Mouse (Mus musculus) forebrain, embryonic 15.5 days (tissue): ENCODE measurements around the gene Gtf3c4. TPM values are rescaled to one million over a fixed set of nuclear protein-coding genes. Genes with fewer than 3 reads are reported as not detected.

Experiments
- ATAC-seq: fragments of 200-750 bp; cut with Nextera tagmentation; replicated peaks from 2 replicates; pipeline ENCODE4 v1.8.0; 2017; ENCODE audit warnings: mild to moderate bottlenecking, moderate TSS enrichment, moderate library complexity
- H3K27ac ChIP-seq: fragments of 300-500 bp; sonication (generic); replicated peaks from 2 replicates; pipeline ENCODE4 v1.5.1; 2015; ENCODE audit warnings: mild to moderate bottlenecking, inconsistent platforms
- H3K27me3 ChIP-seq: fragments of 300-500 bp; sonication (generic); 2 replicates; pipeline ENCODE4 v1.6.1; 2015; ENCODE audit warnings: inconsistent platforms
- H3K36me3 ChIP-seq: fragments of 300-500 bp; sonication (generic); 2 replicates; pipeline ENCODE4 v1.6.1; 2015; ENCODE audit warnings: mild to moderate bottlenecking, inconsistent platforms
- H3K4me1 ChIP-seq: fragments of 300-500 bp; sonication (generic); 2 replicates; pipeline ENCODE4 v1.6.1; 2015; ENCODE audit warnings: inconsistent platforms
- H3K4me2 ChIP-seq: fragments of 300-500 bp; sonication (generic); replicated peaks from 2 replicates; pipeline ENCODE4 v1.6.1; 2015; ENCODE audit warnings: mild to moderate bottlenecking, inconsistent platforms
- H3K4me3 ChIP-seq: fragments of 300-500 bp; sonication (generic); 2 replicates; pipeline ENCODE4 v1.5.1; 2015; ENCODE audit warnings: mild to moderate bottlenecking, inconsistent platforms
- H3K9ac ChIP-seq: fragments of 300-500 bp; sonication (generic); replicated peaks from 2 replicates; pipeline ENCODE4 v1.6.1; 2015; ENCODE audit warnings: mild to moderate bottlenecking, inconsistent platforms
- H3K9me3 ChIP-seq: fragments of 300-500 bp; sonication (generic); 2 replicates; pipeline ENCODE4 v1.6.1; 2016; ENCODE audit warnings: inconsistent platforms
- WGBS: fragments of 180-500 bp; shearing (Covaris S2); methylation state at CpG from one replicate; pipeline ENCODE4 v1.1.7; 2015; ENCODE audit warnings: mixed read lengths; 5-methylcytosine and 5-hydroxymethylcytosine counted together
- polyA plus RNA-seq: library from polyadenylated mRNA; unstranded; fragments of >200 nt; fragmentation: Nextera tagmentation; extraction: Ambion mirVana; gene quantifications from 2 replicates; pipeline ENCODE4 v1.2.1, GENCODE M21; 2015

The Gtf3c4 gene
- 21.8 and 23.1 TPM in 2 replicates for polyA plus RNA-seq

DNA sequence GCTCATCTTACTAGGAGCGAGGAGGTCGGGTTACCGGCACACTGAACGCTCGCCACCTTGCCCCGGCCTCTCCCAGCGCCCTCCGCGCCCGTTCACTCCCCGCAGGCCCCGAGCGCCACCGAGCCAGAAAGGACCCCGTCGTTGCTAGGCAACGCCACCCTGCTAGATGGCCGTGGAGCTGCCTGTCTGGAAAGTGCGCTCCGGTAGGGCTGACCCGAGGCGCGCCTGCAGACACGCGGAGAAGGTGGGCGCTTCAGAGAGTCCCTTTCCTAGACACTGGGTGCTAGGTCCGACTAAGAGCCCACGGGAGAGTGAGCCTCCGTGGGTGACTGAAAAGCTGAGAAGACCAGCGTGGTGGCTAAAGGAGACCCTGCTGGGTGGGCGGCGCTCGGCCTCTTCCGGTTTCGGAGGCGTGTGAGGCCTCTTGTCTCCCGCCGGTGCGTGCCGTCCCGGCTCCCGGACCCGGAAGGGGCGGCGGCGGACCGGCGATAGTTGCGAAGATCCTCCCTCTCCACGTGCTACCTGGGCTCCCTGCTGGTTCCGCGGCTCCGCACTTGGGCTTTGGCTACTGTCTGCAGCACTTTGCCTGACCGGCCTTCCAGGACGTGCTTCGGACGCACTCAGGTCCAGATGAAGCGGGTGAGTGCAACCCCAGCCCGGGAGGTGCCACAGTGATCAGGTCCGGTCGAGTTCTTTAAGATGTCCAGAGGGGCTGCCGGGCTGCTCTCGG lies at the start of gene Gtf3c4, which contains the start of gene Ddx31:
Gtf3c4 (minus strand) TSS at position 139 of the 730 bp plus-strand sequence.
Ddx31 (plus strand) TSS at position 185 of the 730 bp plus-strand sequence.
- peaks cover 48% of the 10 kb centered on the region for H3K4me1 ChIP-seq
- peak within 1 kb of the TSS; percentile 91 for H3K4me3 ChIP-seq
- ATAC-seq = peak; percentile 97
- H3K36me3 ChIP-seq = 0 out of 2 replicates have a peak, but pooled peaks cover 7% of the 10 kb centered on the region
- H3K9me3 ChIP-seq = no peaks in the 10 kb centered on the region
- no peaks in the 10 kb centered on the region for H3K27me3 ChIP-seq
- H3K9ac ChIP-seq = peak within 1 kb of the TSS; percentile 84
- WGBS = under 1% methylated on average over 63 of the region's 63 CpGs
- peak within 1 kb of the TSS; percentile 81 for H3K27ac ChIP-seq
- peak within 1 kb of the TSS; percentile 87 for H3K4me2 ChIP-seq

DNA sequence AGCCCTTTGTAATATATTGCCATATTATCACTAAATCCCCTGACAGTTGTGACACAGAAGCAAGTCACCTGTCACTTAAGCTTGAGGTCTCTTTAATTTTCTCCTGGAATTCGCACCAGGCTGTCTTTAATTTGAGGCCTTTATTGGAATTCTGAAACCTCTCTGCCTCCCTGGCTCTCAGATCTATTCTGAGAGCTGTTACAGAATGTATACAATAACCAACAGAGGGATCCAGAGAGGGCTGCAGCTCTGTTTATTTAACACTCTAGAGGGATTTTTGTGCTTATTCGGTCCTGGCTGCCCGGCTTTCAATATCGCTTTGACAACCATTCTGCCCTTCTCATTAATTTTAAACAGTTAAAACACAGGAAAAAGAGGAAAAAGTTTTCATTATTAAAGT lies 44.8 kb upstream of the Gtf3c4 start:
- 38% methylated on average over 4 of the region's 4 CpGs for WGBS
- Histone ChIP-seq H3K9me3 (no peaks in the 10 kb centered on the region), H3K9ac (no peak overlapping the region), H3K4me1 (peaks cover 2% of the 10 kb centered on the region; the same call in 1 of the 2 replicates), H3K4me2 (no peak overlapping the region), H3K4me3 (no peak overlapping the region), H3K36me3 (peaks cover 36% of the 10 kb centered on the region; the same call in 1 of the 2 replicates), H3K27ac (no peak overlapping the region), H3K27me3 (no peaks in the 10 kb centered on the region)
- ATAC-seq = no peak

DNA sequence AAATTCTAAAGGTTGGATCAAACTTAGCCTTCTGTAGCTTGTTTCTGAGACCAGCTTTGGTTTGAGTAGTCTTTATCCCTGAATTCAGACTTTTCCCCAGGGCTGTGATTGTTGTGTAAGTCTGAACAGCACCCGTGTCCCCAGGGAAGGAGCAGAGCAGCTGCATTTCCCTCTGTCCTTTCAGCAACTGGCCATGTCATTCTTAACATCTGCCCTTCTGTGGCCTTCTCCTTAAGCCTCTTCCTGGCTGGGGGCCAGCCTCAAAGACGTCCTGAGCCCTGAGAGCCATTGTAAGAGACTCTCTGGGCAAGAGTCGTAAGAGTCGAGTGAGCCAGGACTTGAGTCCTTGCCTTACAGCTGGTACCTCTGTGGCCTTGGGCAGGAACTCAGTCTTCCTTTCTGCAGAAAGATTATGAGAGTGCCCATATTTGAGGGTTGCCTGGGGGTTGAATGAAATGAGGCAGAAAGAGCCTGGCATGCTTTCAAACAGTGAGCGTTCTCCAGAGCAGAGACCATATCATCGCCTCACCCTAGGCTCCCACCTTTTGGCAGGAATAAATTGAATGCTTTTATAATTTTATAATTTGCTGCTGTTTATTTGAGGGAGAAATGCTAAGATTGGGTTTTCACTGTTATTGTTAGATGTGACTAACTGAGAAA lies 42.8 kb upstream of the Gtf3c4 start:
- H3K4me1 ChIP-seq = peaks cover 2% of the 10 kb centered on the region; the same call in 1 of the 2 replicates
- no peaks in the 10 kb centered on the region for H3K27me3 ChIP-seq
- no peak overlapping the region for H3K4me2 ChIP-seq
- H3K9ac ChIP-seq = no peak overlapping the region
- H3K4me3 ChIP-seq = no peak overlapping the region
- no peak for ATAC-seq
- WGBS = 58% methylated on average over 6 of the region's 6 CpGs
- H3K36me3 ChIP-seq = peaks cover 26% of the 10 kb centered on the region; the same call in 1 of the 2 replicates
- H3K27ac ChIP-seq = no peak overlapping the region
- H3K9me3 ChIP-seq = no peaks in the 10 kb centered on the region

DNA sequence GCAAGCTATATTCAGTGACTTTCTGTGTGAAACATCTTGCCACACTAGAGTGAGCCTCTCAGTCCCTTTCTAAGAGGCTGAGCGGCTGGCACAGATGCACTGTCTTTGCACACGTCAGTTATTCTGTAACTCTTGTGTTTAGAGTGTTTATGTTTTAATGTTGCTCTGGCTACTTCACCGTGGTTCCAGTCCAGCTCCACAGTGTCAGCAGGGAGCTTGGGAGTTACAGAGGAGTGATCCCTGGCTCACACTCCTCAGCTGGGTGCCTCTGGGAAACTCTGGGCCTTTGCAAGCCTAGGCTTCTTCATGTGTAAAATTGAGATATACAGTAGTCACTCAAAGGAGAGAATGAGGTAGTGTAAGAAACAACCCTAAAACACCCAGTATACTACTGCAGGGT lies 41.9 kb upstream of the Gtf3c4 start:
- Histone ChIP-seq H3K9ac (no peak overlapping the region), H3K4me3 (no peak overlapping the region), H3K27me3 (no peaks in the 10 kb centered on the region), H3K27ac (no peak overlapping the region), H3K36me3 (peaks cover 20% of the 10 kb centered on the region; the same call in 1 of the 2 replicates), H3K9me3 (no peaks in the 10 kb centered on the region), H3K4me1 (peaks cover 2% of the 10 kb centered on the region; the same call in 1 of the 2 replicates), H3K4me2 (no peak overlapping the region)
- ATAC-seq = no peak
- 83% methylated on average over 3 of the region's 3 CpGs for WGBS

DNA sequence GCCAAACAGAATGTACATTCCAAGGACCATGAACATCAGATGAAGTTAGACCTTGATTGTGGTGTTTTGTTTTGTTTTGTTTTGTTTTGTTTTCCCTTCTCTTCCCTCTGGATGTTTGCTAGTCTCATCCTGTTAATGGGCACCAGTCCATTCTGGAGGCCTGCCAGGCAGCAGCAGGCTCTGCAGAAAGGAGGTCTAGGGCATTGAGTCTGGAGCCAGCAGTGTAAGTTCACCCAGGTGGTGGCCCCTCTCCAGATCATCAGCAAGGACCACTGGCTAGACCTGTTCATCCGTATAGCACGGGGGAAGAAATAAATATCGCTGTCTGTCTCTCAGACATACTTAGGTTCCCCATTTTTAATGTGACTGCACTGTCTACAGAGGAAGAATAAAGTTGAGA lies 41.1 kb upstream of the Gtf3c4 start:
- Histone ChIP-seq H3K9me3 (no peaks in the 10 kb centered on the region), H3K4me3 (no peak overlapping the region), H3K9ac (no peak overlapping the region), H3K27me3 (no peaks in the 10 kb centered on the region), H3K36me3 (peaks cover 23% of the 10 kb centered on the region; the same call in 1 of the 2 replicates), H3K4me2 (no peak overlapping the region), H3K4me1 (peaks cover 2% of the 10 kb centered on the region; the same call in 1 of the 2 replicates), H3K27ac (no peak overlapping the region)
- ATAC-seq = no peak
- WGBS = 87% methylated on average over 3 of the region's 3 CpGs

DNA sequence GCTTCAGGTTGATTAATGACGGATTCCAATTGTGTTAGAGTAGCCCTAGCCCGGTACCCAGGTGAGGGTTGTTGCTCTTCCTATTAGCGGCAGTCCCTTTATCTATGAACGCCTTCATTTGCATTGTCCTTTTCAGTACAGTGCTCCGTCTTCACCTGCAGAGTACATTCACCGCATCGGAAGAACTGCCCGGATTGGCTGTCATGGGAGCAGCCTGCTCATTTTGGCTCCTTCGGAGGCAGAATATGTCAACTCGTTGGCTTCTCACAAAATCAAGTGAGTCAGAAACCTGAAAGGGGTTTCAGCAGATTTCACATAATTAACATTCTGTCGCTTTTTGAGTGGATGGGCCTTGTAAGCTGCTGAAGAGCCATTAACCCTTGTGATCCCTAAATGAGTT lies 35.4 kb upstream of the Gtf3c4 start:
- Histone ChIP-seq H3K27ac (no peak overlapping the region), H3K36me3 (peaks cover 25% of the 10 kb centered on the region)
- 70% methylated on average over 11 of the region's 11 CpGs for WGBS

DNA sequence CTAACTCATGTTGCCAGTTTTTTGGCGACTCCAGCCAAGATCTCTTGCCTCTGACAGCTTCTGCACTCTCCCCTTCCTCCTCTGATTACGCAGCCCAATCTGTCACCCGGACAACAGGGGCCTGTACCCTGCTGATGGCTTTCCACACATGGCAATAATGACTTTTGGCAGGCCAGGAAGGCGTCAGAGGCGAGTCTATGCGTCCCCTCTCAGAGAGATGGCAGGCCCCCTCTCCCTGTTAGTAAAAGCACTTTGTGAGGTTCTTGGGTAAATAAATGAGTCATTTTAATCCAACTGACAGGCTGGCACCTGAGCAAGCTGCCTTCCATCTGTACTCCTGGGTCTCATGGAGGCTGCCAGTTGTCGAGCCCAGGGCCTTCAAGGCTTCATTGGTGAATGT lies 27.3 kb upstream of the Gtf3c4 start:
- peak; percentile 81 for ATAC-seq
- Histone ChIP-seq H3K4me2 (no peak overlapping the region), H3K4me1 (peaks cover 14% of the 10 kb centered on the region), H3K9ac (no peak overlapping the region), H3K4me3 (no peak overlapping the region), H3K36me3 (peaks cover 23% of the 10 kb centered on the region), H3K27ac (peak overlapping the region; percentile 57), H3K9me3 (no peaks in the 10 kb centered on the region), H3K27me3 (no peaks in the 10 kb centered on the region)
- 49% methylated on average over 7 of the region's 7 CpGs for WGBS

More for the DNA sequence above, 35.4 kb upstream of the Gtf3c4 start:
- no peak for ATAC-seq
- H3K4me3 ChIP-seq = no peak overlapping the region
- no peak overlapping the region for H3K4me2 ChIP-seq
- H3K4me1 ChIP-seq = no peaks in the 10 kb centered on the region
- no peaks in the 10 kb centered on the region for H3K27me3 ChIP-seq
- no peaks in the 10 kb centered on the region for H3K9me3 ChIP-seq
- no peak overlapping the region for H3K9ac ChIP-seq

DNA sequence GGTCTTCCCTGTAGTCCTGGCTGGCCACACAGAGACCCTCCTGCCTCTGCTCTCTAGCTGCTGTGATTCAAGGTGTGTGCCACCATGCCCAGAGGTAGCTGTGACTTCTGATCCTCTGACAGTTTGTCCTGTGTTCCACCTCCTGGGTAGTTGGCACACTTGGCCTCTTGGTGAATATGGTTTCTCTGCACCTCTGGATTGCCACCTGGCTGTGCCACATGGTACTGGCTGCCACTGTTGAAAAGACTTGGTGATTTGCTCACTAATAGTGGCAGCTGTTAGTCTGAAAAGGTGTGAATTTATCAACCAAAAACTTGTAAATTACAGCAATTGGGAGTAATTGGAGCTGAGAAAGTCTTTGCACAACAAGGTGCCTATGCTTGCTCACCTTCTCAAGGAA lies 23.7 kb upstream of the Gtf3c4 start:
- H3K36me3 ChIP-seq = peaks cover 48% of the 10 kb centered on the region
- no peaks in the 10 kb centered on the region for H3K27me3 ChIP-seq
- no peaks in the 10 kb centered on the region for H3K9me3 ChIP-seq
- H3K27ac ChIP-seq = no peak overlapping the region
- no peak for ATAC-seq
- H3K9ac ChIP-seq = no peak overlapping the region
- peaks cover 14% of the 10 kb centered on the region for H3K4me1 ChIP-seq
- H3K4me2 ChIP-seq = no peak overlapping the region
- H3K4me3 ChIP-seq = no peak overlapping the region

DNA sequence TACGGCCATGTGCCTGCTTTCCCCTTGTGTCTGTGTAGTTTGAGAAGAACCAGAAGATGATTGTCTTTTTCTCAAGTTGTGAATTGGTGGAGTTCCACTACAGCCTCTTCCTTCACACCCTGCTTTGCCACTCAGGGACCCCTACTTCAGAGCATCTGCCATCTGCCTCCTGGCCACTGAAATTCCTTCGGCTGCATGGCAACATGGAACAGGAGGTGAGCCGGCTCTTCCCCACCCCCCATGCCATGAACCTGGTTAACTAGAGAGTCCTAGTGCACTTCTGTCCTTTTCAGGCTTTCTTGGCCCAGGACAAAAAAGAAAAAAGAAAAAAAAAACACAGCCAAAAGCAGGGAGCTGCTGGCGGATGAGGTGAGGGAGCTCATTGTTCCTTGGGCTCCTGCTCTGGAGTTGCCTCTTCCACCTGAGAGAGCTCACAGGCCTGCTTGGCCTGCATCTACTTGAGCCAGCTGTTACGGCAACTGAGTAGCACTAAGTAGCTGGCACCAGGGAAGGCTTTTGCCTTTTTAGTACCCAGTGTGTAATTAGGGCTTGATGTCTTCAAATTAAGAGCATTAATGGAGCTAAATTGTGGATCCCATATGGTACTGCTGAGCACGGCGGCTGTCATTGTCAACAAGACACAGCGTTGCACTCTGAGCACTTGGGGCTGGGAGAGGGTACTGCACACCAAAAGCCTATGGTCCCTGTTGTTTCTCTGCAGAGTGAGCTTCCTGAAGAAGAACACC lies 20.7 kb upstream of the Gtf3c4 start:
- H3K4me3 ChIP-seq = no peak overlapping the region
- ATAC-seq = 0 out of 2 replicates have a peak, but pooled peaks have one; percentile 19
- peaks cover 62% of the 10 kb centered on the region for H3K36me3 ChIP-seq
- no peak overlapping the region for H3K4me2 ChIP-seq
- H3K4me1 ChIP-seq = no peaks in the 10 kb centered on the region; the same call in 1 of the 2 replicates
- H3K27ac ChIP-seq = no peak overlapping the region
- 60% methylated on average over 8 of the region's 8 CpGs for WGBS
- H3K9me3 ChIP-seq = no peaks in the 10 kb centered on the region
- H3K27me3 ChIP-seq = no peaks in the 10 kb centered on the region
- H3K9ac ChIP-seq = no peak overlapping the region

DNA sequence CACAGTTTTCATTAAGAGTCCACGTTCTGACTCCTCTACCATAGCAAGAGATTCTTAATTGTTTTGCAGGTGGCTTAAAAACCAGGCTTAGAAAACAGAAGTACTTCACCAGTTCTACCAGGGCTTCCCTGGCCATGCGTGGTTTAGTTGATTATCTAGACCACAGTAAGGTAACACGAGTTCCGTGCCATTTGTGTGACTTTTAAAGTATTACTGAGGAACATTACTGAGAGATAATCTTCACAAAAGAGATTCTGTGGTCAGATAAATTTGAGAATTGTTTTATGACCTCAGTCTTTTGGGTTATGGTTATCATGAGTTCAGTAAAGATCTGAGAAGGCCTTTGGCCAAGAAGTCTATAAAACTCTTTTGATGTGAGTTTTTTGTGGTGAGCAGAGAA lies 19.1 kb upstream of the Gtf3c4 start:
- Histone ChIP-seq H3K4me2 (no peak overlapping the region), H3K4me3 (no peak overlapping the region), H3K9ac (no peak overlapping the region), H3K27ac (no peak overlapping the region), H3K9me3 (no peaks in the 10 kb centered on the region), H3K36me3 (peaks cover 66% of the 10 kb centered on the region), H3K4me1 (no peaks in the 10 kb centered on the region; the same call in 1 of the 2 replicates), H3K27me3 (no peaks in the 10 kb centered on the region)
- WGBS = 98% methylated on average over 4 of the region's 4 CpGs
- no peak for ATAC-seq

DNA sequence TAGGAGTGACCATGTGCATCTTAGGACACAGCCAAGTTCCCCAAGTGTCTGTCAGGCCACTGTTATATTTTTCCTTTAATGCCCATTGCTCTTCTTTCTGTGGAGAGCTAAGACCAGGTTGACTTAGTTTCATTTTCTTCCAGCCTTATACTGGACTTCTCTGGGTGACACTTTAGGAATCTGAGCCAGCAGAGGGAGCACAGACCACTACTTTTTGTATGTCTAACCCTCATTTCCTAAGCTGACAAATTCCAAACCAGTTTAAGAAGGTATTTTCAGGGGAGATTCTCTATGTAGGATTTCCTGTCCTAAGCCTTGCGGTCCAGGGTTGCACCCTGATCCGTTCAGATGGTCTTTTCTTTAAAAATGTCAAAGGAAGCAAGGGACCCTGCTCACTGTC lies 15.6 kb upstream of the Gtf3c4 start:
- Histone ChIP-seq H3K36me3 (peaks cover 42% of the 10 kb centered on the region), H3K4me2 (no peak overlapping the region), H3K9me3 (no peaks in the 10 kb centered on the region), H3K27ac (no peak overlapping the region), H3K4me1 (no peaks in the 10 kb centered on the region; the same call in 1 of the 2 replicates), H3K9ac (no peak overlapping the region), H3K4me3 (no peak overlapping the region), H3K27me3 (no peaks in the 10 kb centered on the region)
- no peak for ATAC-seq
- WGBS = 99% methylated on average over 2 of the region's 2 CpGs

DNA sequence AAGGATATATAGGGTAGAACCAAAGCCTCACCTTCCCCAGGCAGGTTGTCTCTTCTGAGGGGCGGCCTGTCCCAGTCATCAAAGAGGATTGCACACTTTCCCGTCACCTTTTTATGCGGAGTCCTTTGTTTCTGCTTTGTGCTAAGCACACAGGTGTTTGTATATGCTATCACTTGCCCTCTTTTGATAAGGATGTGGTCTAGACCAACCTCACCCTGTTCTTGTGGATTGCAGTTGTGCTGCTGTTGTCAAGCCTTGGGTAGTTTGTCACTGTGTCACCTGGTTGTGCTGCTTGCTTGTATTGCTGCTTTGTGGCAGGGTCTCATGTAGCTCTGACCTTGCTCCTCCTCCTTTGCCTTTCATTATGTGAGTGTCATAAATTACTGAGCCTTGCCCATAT lies 12.4 kb upstream of the Gtf3c4 start:
- Histone ChIP-seq H3K4me2 (no peak overlapping the region), H3K4me3 (no peak overlapping the region), H3K4me1 (no peaks in the 10 kb centered on the region), H3K36me3 (peaks cover 35% of the 10 kb centered on the region), H3K27me3 (no peaks in the 10 kb centered on the region), H3K9me3 (no peaks in the 10 kb centered on the region), H3K27ac (no peak overlapping the region), H3K9ac (no peak overlapping the region)
- ATAC-seq = no peak
- 92% methylated on average over 3 of the region's 3 CpGs for WGBS
